Mouse (Mus musculus) layer of hippocampus, adult 6 months (tissue): ENCODE results near the gene P2rx1. TPM values are rescaled to one million over a fixed set of nuclear protein-coding genes. Genes with fewer than 3 reads are reported as not detected.

Experiments used
- long read RNA-seq, 2 experiments: library from polyadenylated mRNA; unstranded; transcript quantifications; one replicate each; pipeline ENCODE4 v2.0.0; 2019 to 2020
- microRNA-seq: library from miRNA; unstranded; fragments of <30 nt; microRNA quantifications from one replicate; pipeline ENCODE4 v1.2.0, GENCODE M21; 2020
- polyA plus RNA-seq: library from polyadenylated mRNA; unstranded; fragments of <200 nt; fragmentation: Nextera tagmentation; gene quantifications from 2 replicates; pipeline ENCODE4 v1.2.3, GENCODE M21; 2021

The P2rx1 gene
- 0.21 and 0.43 TPM in 2 replicates for polyA plus RNA-seq
- long read RNA-seq, experiment 1, partial matches to known transcripts = 0 of 1 reads
- long read RNA-seq, experiment 1, other reads (novel, unspliced or antisense) = 1 of 1 reads
- long read RNA-seq, experiment 2, partial matches to known transcripts = 0 of 1 reads
- long read RNA-seq, experiment 2, other reads (novel, unspliced or antisense) = 1 of 1 reads

GRCm38 (mm10) chr11:72998771-72999170 is at the start of gene P2rx1:
Gene P2rx1, plus strand, starts transcription at chr11:72999103.

GRCm38 (mm10) chr11:72961072-72961980 is 37.6 kb upstream of the P2rx1 start, which contains the start of gene Atp2a3:
Gene Atp2a3, plus strand, starts transcription at chr11:72961169.

GRCm38 (mm10) chr11:73018471-73019146 is 19.7 kb downstream of the P2rx1 start, which contains the start of gene Camkk1:
Gene Camkk1, plus strand, starts transcription at chr11:73019008.

GRCm38 (mm10) chr11:73047542-73047996 is 48.7 kb downstream of the P2rx1 start, which contains the start of gene Ncbp3:
Gene Ncbp3, plus strand, starts transcription at chr11:73047783.

Small RNA genes lying within 50 kb of the gene (microRNA-seq; reads per million reads assigned to microRNA genes)
- gene Gm44467 = not detected

Other genes starting within 250 kb of the P2rx1 start
- 20.1 and 22.5 TPM in 2 replicates for gene Cyb5d2, start 203.0 kb upstream of the P2rx1 start, polyA plus RNA-seq
- 5.8 and 5.9 TPM in 2 replicates for gene Zzef1, start 202.9 kb upstream of the P2rx1 start, polyA plus RNA-seq
- 1.9 and 2.2 TPM in 2 replicates for gene Atp2a3, start 37.9 kb upstream of the P2rx1 start, polyA plus RNA-seq
- gene Camkk1, start 19.9 kb downstream of the P2rx1 start, polyA plus RNA-seq = 87.2 and 98.0 TPM in 2 replicates
- gene Ncbp3, start 48.7 kb downstream of the P2rx1 start, polyA plus RNA-seq = 2.2 and 2.4 TPM in 2 replicates
- gene Itgae, start 91.5 kb downstream of the P2rx1 start, polyA plus RNA-seq = 0.08 and 0.18 TPM in 2 replicates
- gene Haspin, start 139.2 kb downstream of the P2rx1 start, polyA plus RNA-seq = 0.06 TPM in 2 replicates
- 0.84 and 1.1 TPM in 2 replicates for gene P2rx5, start 161.3 kb downstream of the P2rx1 start, polyA plus RNA-seq
- gene Emc6, start 177.9 kb downstream of the P2rx1 start, polyA plus RNA-seq = 79.0 and 81.6 TPM in 2 replicates
- gene Tax1bp3, start 178.0 kb downstream of the P2rx1 start, polyA plus RNA-seq = 11.8 and 15.9 TPM in 2 replicates
- 4.2 and 4.3 TPM in 2 replicates for gene Ctns, start 199.9 kb downstream of the P2rx1 start, polyA plus RNA-seq
- gene Shpk, start 200.4 kb downstream of the P2rx1 start, polyA plus RNA-seq = 1.3 and 2.0 TPM in 2 replicates
- not detected in 2 replicates for gene Trpv1, start 235.2 kb downstream of the P2rx1 start, polyA plus RNA-seq